Mouse (Mus musculus) neural tube, embryonic 10.5 days (tissue): ENCODE results near the gene Wdr60.

ENCODE experiments used
- DNase-seq: peaks from one replicate; pipeline ENCODE4 v3.0.0-alpha.2; 2017; ENCODE audit warnings: low spot score; ENCODE audit errors: extremely low spot score

The Wdr60 gene

GRCm38 (mm10) chr12:116269450-116269849, 6.6 kb upstream of the Wdr60 start:
- DNase-seq = no peak

- no peak for DNase-seq
Measured at GRCm38 (mm10) chr12:116265275-116265674, 2.5 kb upstream of the Wdr60 start.

- DNase-seq = no peak
Measured at GRCm38 (mm10) chr12:116264756-116265155, 1.9 kb upstream of the Wdr60 start.

GRCm38 (mm10) chr12:116258321-116258720, 4.5 kb downstream of the Wdr60 start:
- DNase-seq = no peak

GRCm38 (mm10) chr12:116255636-116256035, 7.2 kb downstream of the Wdr60 start:
- no peak for DNase-seq

- no peak for DNase-seq
Measured at GRCm38 (mm10) chr12:116254652-116255051, 8.2 kb downstream of the Wdr60 start.

- no peak for DNase-seq
Measured at GRCm38 (mm10) chr12:116244601-116245000, 18.2 kb downstream of the Wdr60 start.

- DNase-seq = no peak
Measured at GRCm38 (mm10) chr12:116238803-116239202, 24.0 kb downstream of the Wdr60 start.

- DNase-seq = no peak
Measured at GRCm38 (mm10) chr12:116238370-116238769, 24.5 kb downstream of the Wdr60 start.

GRCm38 (mm10) chr12:116236658-116237057, 26.2 kb downstream of the Wdr60 start:
- DNase-seq = no peak

GRCm38 (mm10) chr12:116235356-116235755, 27.5 kb downstream of the Wdr60 start:
- no peak for DNase-seq

- DNase-seq = no peak
Measured at GRCm38 (mm10) chr12:116232061-116232460, 30.8 kb downstream of the Wdr60 start.

GRCm38 (mm10) chr12:116231612-116232011, 31.2 kb downstream of the Wdr60 start:
- DNase-seq = no peak

- DNase-seq = no peak
Measured at GRCm38 (mm10) chr12:116229451-116229850, 33.4 kb downstream of the Wdr60 start.

- no peak for DNase-seq
Measured at GRCm38 (mm10) chr12:116226289-116227057, 36.3 kb downstream of the Wdr60 start.

GRCm38 (mm10) chr12:116223107-116223506, 39.7 kb downstream of the Wdr60 start:
- no peak for DNase-seq

- no peak for DNase-seq
Measured at GRCm38 (mm10) chr12:116207486-116207885, 55.3 kb downstream of the Wdr60 start.

- DNase-seq = no peak
Measured at GRCm38 (mm10) chr12:116205726-116206125, 57.1 kb downstream of the Wdr60 start.

- DNase-seq = peak; percentile 56
Measured at GRCm38 (mm10) chr12:116202176-116202981, 60.4 kb downstream of the Wdr60 start.

- no peak for DNase-seq
Measured at GRCm38 (mm10) chr12:116198791-116199190, 64.0 kb downstream of the Wdr60 start.

GRCm38 (mm10) chr12:116196221-116196620, 66.6 kb downstream of the Wdr60 start:
- DNase-seq = no peak

GRCm38 (mm10) chr12:116194641-116195040, 68.2 kb downstream of the Wdr60 start:
- no peak for DNase-seq

GRCm38 (mm10) chr12:116193952-116194351, 68.9 kb downstream of the Wdr60 start:
- no peak for DNase-seq
